Mouse (Mus musculus) mature B cell (primary cell): ENCODE data around the gene Il10ra.

Source experiments
- in situ Hi-C: fragments of 300-500 bp; cut with MboI; formaldehyde crosslinking; loops from 2 replicates; pipeline ENCODE4 v1.14.3; 2019

Gene Il10ra

DNA sequence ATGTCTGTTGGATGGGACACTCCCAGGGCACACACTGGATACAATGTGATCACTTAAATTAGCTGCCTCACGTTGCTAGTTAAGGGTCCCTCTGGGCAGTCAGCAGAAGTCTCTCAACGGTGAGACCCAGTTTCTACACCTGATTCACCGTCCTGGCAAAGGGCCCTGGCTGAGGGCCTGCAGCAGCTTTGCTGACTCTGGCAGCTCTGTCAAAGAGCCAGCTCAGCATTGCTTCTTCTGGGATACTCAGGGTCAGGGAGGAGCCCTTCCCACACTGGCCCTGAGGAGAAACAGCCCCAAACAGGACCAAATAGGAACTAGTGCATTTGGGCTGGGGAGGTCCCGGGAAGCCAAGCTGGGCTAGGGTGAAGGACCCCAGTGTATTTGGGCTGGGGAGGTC lies 7.5 kb downstream of the Il10ra start:
- in situ Hi-C loops = no loop called here

- in situ Hi-C loops = no loop called here
Observed at GRCm38 (mm10) chr9:45259065-45259464, 9.9 kb downstream of the Il10ra start.

GRCm38 (mm10) chr9:45255967-45256366 lies 13.0 kb downstream of the Il10ra start:
- in situ Hi-C loops = no loop called here

DNA sequence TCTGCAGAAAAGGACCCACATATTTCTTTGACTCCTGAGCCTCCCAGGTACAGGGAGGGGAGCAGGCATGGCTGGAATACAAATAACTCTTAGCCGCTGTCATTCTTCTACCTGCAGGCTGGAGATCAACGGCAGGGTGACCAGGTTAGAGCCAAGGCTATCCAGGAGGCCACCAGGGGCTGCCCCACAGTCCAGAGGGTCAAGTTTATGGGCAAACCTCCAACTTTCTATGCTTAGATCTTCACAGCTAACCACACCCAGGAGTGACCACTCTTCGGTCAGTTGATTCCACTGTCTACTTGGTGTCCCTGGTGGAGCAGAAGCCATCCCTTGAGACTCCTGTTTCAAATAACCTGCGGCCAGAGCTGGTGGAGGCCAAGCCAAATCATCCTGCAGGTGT lies 13.5 kb downstream of the Il10ra start:
- in situ Hi-C loops = no loop called here

- in situ Hi-C loops = no loop called here
Observed at GRCm38 (mm10) chr9:45254605-45255004, 14.3 kb downstream of the Il10ra start.

- in situ Hi-C loops = no loop called here
Observed at GRCm38 (mm10) chr9:45254021-45254420, 14.9 kb downstream of the Il10ra start.

- in situ Hi-C loops = no loop called here
Observed at GRCm38 (mm10) chr9:45252395-45252794, 16.6 kb downstream of the Il10ra start.

- in situ Hi-C loops = no loop called here
Observed at GRCm38 (mm10) chr9:45251990-45252389, 17.0 kb downstream of the Il10ra start.

- in situ Hi-C loops = no loop called here
Observed at GRCm38 (mm10) chr9:45251281-45251680, 17.7 kb downstream of the Il10ra start.

- in situ Hi-C loops = no loop called here
Observed at GRCm38 (mm10) chr9:45250306-45250705, 18.6 kb downstream of the Il10ra start.

- in situ Hi-C loops = loop anchor here (10.0 kb wide), 1 partner anchor 47 kb away; no protein-coding TSS in a partner anchor
Observed at GRCm38 (mm10) chr9:45247536-45247935, 21.4 kb downstream of the Il10ra start.

GRCm38 (mm10) chr9:45246060-45246459 lies 22.9 kb downstream of the Il10ra start:
- in situ Hi-C loops = loop anchor here (10.0 kb wide), 1 partner anchor 49 kb away; no protein-coding TSS in a partner anchor

- in situ Hi-C loops = loop anchor here (10.0 kb wide), 1 partner anchor 49 kb away; no protein-coding TSS in a partner anchor
Observed at GRCm38 (mm10) chr9:45245432-45245831, 23.5 kb downstream of the Il10ra start.

GRCm38 (mm10) chr9:45241397-45241796 lies 27.6 kb downstream of the Il10ra start:
- in situ Hi-C loops = loop anchor here (10.0 kb wide), 1 partner anchor 53 kb away; no protein-coding TSS in a partner anchor

- in situ Hi-C loops = no loop called here
Observed at GRCm38 (mm10) chr9:45236744-45237143, 32.2 kb downstream of the Il10ra start.

DNA sequence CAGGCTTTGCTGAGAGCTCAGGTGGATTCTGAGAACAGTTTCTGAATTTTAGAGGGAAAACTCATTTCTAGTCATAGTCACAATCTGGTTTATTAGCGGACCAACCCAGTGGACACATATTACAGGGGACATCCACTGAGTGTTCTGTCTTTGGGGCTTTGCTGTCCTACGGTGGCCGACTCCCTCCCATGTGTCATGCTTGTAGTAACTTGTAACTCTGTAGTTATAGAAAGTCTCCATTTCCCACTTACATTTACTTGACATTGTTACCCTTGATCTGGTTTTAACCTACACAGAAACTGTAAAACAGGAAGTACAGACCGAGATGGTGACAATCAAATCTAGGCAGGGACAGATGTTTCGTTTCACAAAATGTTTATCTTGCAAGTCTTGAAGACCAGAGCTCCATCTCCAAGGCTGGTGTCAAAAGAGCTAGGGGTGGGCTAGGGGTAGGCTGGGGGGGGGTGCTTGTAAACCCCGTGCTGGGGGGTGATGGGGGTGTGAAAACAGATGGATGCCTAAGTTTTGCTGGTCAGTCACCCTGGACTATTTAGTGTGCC lies 33.2 kb downstream of the Il10ra start:
- in situ Hi-C loops = no loop called here

- in situ Hi-C loops = no loop called here
Observed at GRCm38 (mm10) chr9:45229359-45229758, 39.6 kb downstream of the Il10ra start.

DNA sequence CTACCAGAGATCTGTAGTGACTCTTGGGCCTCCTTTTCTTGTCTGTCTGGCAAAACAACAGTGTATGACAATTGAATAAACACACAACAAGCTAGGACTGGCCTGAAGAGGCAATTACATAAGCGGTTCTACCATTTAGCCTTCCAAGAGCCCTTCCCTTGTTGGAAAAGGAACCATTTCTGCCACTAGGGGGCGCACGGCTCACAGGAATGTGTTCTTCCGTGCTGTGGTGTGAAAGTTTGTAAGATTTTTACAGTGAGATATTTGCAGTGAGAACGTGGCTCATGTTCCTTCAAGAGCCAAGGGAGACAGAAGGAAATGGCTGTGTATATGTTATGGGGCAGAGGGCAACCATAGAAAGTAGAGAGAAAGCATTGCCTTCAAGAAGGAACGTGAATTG lies 47.4 kb downstream of the Il10ra start:
- in situ Hi-C loops = loop anchor here (5.0 kb wide), 1 partner anchor 81 kb away; no protein-coding TSS in a partner anchor

DNA sequence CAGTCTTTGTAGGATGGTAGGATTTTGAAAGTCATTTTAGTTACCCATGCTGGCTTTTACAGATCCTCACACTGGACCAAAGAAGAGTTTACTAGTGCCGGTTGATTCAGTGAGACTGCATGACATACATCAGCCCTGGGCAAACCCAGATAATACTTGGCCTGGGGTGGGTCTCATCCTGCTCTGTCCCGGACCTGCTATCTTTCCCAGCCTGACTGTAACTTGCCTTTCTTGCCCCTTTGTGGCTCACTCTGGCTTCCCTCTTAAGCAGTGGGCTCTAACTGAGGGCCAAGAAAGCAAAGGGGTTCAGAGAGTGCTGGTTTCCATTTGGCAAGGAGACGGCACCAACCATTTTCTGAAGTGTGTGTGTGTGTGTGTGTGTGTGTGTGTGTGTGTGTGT lies 49.3 kb downstream of the Il10ra start:
- in situ Hi-C loops = loop anchor here (5.0 kb wide), 2 partner anchors 83 to 173 kb away; no protein-coding TSS in a partner anchor

DNA sequence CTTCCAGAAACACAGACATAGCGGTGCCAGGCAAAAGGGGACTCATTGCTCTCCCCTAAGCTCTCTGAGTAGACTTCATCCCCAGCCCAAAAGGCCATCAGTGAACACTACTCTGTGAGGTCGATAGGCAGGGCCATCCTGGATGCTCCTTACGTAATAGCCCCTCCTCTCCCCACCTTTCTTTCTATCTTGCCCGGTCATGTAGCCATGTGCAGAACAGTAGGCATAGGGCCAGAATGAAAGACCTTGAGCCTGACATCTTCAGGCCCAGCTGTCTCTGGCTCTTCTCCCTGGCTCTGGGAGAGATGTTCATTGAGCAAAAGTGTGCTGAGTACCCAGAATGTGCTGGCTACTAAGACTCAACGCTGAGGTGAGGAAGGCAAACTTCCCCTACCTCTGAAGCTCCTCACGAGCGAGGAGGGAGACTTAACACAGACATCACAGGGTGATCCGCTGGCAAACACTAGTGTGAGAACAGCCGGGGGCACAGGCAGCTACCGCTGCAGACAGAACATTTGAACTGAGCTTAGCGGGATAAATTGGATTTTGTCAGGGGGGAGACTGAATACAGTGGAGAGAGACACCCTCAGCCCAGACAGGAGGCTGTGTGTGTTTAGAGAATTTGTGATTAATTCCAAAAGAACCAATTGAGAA lies 53.3 kb downstream of the Il10ra start:
- in situ Hi-C loops = loop anchor here (5.0 kb wide), 1 partner anchor 177 kb away; no protein-coding TSS in a partner anchor

DNA sequence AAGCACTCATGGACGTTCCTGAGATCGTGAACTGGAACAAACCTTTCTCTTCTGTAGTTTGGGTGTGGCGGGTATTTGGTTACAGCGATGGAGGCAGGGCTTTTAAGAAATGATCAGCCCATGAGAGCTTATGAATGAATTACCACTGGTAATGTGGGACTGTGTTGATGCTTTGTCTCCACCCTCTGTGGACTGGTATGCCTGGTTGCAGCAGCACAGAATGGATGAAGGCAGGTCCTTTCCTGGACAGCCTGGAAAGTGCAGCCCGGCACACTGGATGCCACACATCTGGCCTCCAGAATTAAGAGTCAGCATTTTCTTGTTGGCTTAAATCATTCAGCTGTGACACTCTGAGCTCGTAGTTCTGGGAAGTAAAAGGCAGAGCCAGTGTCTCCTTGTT lies 56.9 kb downstream of the Il10ra start:
- in situ Hi-C loops = no loop called here

GRCm38 (mm10) chr9:45207015-45207743 lies 61.8 kb downstream of the Il10ra start:
- in situ Hi-C loops = no loop called here

DNA sequence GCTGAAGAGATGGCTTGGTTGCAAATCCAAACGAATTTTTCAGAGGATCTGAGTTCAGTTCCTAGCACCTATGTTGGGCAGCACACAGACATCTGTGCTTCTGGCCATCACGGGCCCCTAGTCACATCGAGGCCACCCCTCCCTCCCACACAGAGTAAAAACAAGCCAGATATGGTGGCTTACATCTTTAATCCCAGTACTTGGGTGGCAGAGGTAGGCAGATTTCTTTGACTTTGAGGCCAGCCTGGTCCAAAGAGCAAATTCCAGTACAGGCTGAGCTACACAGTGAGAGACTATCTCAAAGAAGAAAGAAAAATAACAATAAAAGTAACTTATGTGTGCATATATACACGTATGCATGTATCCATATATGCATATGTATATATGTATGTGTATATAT lies 62.8 kb downstream of the Il10ra start:
- in situ Hi-C loops = no loop called here
